Mouse (Mus musculus) lung, embryonic 16.5 days (tissue): Measurements from ENCODE around the gene Pla2g1b. TPM values are rescaled to one million over a fixed set of nuclear protein-coding genes. Genes with fewer than 3 reads are reported as not detected.

ENCODE experiments used
- ATAC-seq: fragments of 200-750 bp; cut with Nextera tagmentation; 2 replicates; pipeline ENCODE4 v1.8.0; 2017; ENCODE audit warnings: low read depth, mild to moderate bottlenecking, moderate library complexity
- H3K27ac ChIP-seq: fragments of 300-500 bp; sonication (generic); 2 replicates; pipeline ENCODE4 v1.5.1; 2014; ENCODE audit warnings: mild to moderate bottlenecking, control low read depth, low read length
- H3K27me3 ChIP-seq: fragments of 300-500 bp; sonication (generic); 2 replicates; pipeline ENCODE4 v1.6.1; 2014; ENCODE audit warnings: low read depth, low read length, mixed read lengths; ENCODE audit not compliant: control insufficient read depth, insufficient read depth
- H3K36me3 ChIP-seq: fragments of 300-500 bp; sonication (generic); 2 replicates; pipeline ENCODE4 v1.6.1; 2014; ENCODE audit warnings: low read length; ENCODE audit not compliant: control insufficient read depth, insufficient read depth
- H3K4me1 ChIP-seq: fragments of 300-500 bp; sonication (generic); replicated peaks from 2 replicates; pipeline ENCODE4 v1.6.1; 2014; ENCODE audit warnings: low read length, mixed read lengths; ENCODE audit not compliant: control insufficient read depth, insufficient read depth
- H3K4me2 ChIP-seq: fragments of 300-500 bp; sonication (generic); 2 replicates; pipeline ENCODE4 v1.6.1; 2014; ENCODE audit warnings: low read depth, low read length, control low read depth
- H3K4me3 ChIP-seq: fragments of 300-500 bp; sonication (generic); 2 replicates; pipeline ENCODE4 v1.5.1; 2014; ENCODE audit warnings: mild to moderate bottlenecking, low read length, control low read depth
- H3K9ac ChIP-seq: fragments of 300-500 bp; sonication (generic); 2 replicates; pipeline ENCODE4 v1.6.1; 2014; ENCODE audit warnings: low read length, control low read depth
- H3K9me3 ChIP-seq: fragments of 300-500 bp; sonication (generic); 2 replicates; pipeline ENCODE4 v1.6.1; 2016; ENCODE audit warnings: low read length; ENCODE audit not compliant: control insufficient read depth
- WGBS: fragments of 180-500 bp; shearing (Covaris S2); extraction: QIAGEN DNeasy Blood & Tissue Kit; methylation state at CpG from one replicate; pipeline ENCODE4 v1.1.7; 2014; 5-methylcytosine and 5-hydroxymethylcytosine counted together
- polyA plus RNA-seq: library from polyadenylated mRNA; unstranded; fragments of >200 nt; fragmentation: Nextera tagmentation; extraction: Ambion mirVana; gene quantifications from 2 replicates; pipeline ENCODE4 v1.2.1, GENCODE M21; 2015

Gene Pla2g1b
- polyA plus RNA-seq, 1 experiment from 2014 or later = 9.8 TPM

GRCm38 (mm10) chr5:115434280-115434852, 31.7 kb upstream of the Pla2g1b start:
- H3K4me2 ChIP-seq = no peak overlapping the region
- no peaks in the 10 kb centered on the region for H3K27me3 ChIP-seq
- 62% methylated on average over 11 of the region's 11 CpGs for WGBS
- H3K9ac ChIP-seq = no peak overlapping the region
- H3K4me1 ChIP-seq = peaks cover 26% of the 10 kb centered on the region
- no peaks in the 10 kb centered on the region for H3K9me3 ChIP-seq
- H3K27ac ChIP-seq = no peak overlapping the region
- H3K36me3 ChIP-seq = 0 out of 2 replicates have a peak, but pooled peaks cover 2% of the 10 kb centered on the region
- ATAC-seq = no peak
- H3K4me3 ChIP-seq = no peak overlapping the region

GRCm38 (mm10) chr5:115434853-115435754, 31.0 kb upstream of the Pla2g1b start:
- Histone ChIP-seq H3K4me3 (no peak overlapping the region), H3K36me3 (0 out of 2 replicates have a peak, but pooled peaks cover 2% of the 10 kb centered on the region), H3K4me1 (peaks cover 26% of the 10 kb centered on the region), H3K27me3 (no peaks in the 10 kb centered on the region), H3K4me2 (no peak overlapping the region), H3K27ac (no peak overlapping the region), H3K9me3 (no peaks in the 10 kb centered on the region), H3K9ac (no peak overlapping the region)
- 58% methylated on average over 15 of the region's 15 CpGs for WGBS
- ATAC-seq = no peak

- peaks cover 24% of the 10 kb centered on the region for H3K4me1 ChIP-seq
- ATAC-seq = no peak
- peak overlapping the region; percentile 78 for H3K27ac ChIP-seq
- H3K27me3 ChIP-seq = no peaks in the 10 kb centered on the region
- peak overlapping the region; percentile 52 for H3K4me3 ChIP-seq
- peak overlapping the region; percentile 83 for H3K4me2 ChIP-seq
- WGBS = 32% methylated on average over 8 of the region's 8 CpGs
- H3K36me3 ChIP-seq = 0 out of 2 replicates have a peak, but pooled peaks cover 2% of the 10 kb centered on the region
- H3K9ac ChIP-seq = peak overlapping the region; percentile 80
- no peaks in the 10 kb centered on the region for H3K9me3 ChIP-seq
These were observed 30.2 kb upstream of the Pla2g1b start for GRCm38 (mm10) chr5:115435755-115436379.

GRCm38 (mm10) chr5:115436421-115437124, 29.5 kb upstream of the Pla2g1b start:
- Histone ChIP-seq H3K36me3 (0 out of 2 replicates have a peak, but pooled peaks cover 2% of the 10 kb centered on the region), H3K27me3 (no peaks in the 10 kb centered on the region), H3K9me3 (no peaks in the 10 kb centered on the region), H3K4me2 (peak overlapping the region; percentile 83), H3K4me3 (peak overlapping the region; percentile 52), H3K4me1 (peaks cover 18% of the 10 kb centered on the region), H3K27ac (peak overlapping the region; percentile 78), H3K9ac (peak overlapping the region; percentile 80)
- under 1% methylated on average over 42 of the region's 43 CpGs for WGBS
- peak; percentile 87 for ATAC-seq

- 0 out of 2 replicates have a peak, but pooled peaks cover 2% of the 10 kb centered on the region for H3K36me3 ChIP-seq
- peaks cover 16% of the 10 kb centered on the region for H3K4me1 ChIP-seq
- H3K9ac ChIP-seq = peak overlapping the region; percentile 80
- 70% methylated on average over 7 of the region's 7 CpGs for WGBS
- H3K9me3 ChIP-seq = no peaks in the 10 kb centered on the region
- no peak overlapping the region for H3K27ac ChIP-seq
- no peaks in the 10 kb centered on the region for H3K27me3 ChIP-seq
- no peak for ATAC-seq
- H3K4me2 ChIP-seq = no peak overlapping the region
- no peak overlapping the region for H3K4me3 ChIP-seq
These were observed 28.7 kb upstream of the Pla2g1b start for GRCm38 (mm10) chr5:115437242-115437944.

DNA sequence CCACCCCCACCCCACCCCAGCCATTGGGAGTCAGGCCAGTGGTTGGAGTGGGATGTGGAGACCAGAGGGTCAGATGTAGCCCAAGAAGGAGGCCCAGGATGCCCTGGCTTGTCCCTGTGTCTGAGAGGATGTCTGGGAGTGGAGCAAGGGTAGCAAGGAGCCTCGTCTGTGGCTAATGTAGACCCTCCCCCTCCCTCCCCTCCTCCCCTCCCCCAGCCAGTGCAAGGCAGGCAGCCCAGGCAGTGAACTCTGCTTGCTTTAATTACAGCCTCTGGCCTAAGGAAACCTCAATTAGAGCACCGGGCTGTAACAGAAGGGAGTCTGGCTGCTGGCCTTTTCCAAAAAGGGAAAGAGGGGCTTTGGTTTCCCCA, 28.1 kb upstream of the Pla2g1b start:
- Histone ChIP-seq H3K4me2 (no peak overlapping the region), H3K36me3 (no peaks in the 10 kb centered on the region; the same call in 1 of the 2 replicates), H3K27ac (no peak overlapping the region), H3K9ac (no peak overlapping the region), H3K27me3 (no peaks in the 10 kb centered on the region), H3K9me3 (no peaks in the 10 kb centered on the region), H3K4me1 (peaks cover 16% of the 10 kb centered on the region), H3K4me3 (no peak overlapping the region)
- ATAC-seq = no peak
- WGBS = 49% methylated on average over 2 of the region's 2 CpGs

- 50% methylated on average over 7 of the region's 7 CpGs for WGBS
- Histone ChIP-seq H3K27me3 (no peaks in the 10 kb centered on the region), H3K4me2 (no peak overlapping the region), H3K9ac (no peak overlapping the region), H3K4me1 (peaks cover 16% of the 10 kb centered on the region), H3K36me3 (peaks cover 2% of the 10 kb centered on the region), H3K9me3 (no peaks in the 10 kb centered on the region), H3K4me3 (no peak overlapping the region), H3K27ac (no peak overlapping the region)
- ATAC-seq = no peak
These were observed 27.4 kb upstream of the Pla2g1b start for GRCm38 (mm10) chr5:115438667-115439066.

DNA sequence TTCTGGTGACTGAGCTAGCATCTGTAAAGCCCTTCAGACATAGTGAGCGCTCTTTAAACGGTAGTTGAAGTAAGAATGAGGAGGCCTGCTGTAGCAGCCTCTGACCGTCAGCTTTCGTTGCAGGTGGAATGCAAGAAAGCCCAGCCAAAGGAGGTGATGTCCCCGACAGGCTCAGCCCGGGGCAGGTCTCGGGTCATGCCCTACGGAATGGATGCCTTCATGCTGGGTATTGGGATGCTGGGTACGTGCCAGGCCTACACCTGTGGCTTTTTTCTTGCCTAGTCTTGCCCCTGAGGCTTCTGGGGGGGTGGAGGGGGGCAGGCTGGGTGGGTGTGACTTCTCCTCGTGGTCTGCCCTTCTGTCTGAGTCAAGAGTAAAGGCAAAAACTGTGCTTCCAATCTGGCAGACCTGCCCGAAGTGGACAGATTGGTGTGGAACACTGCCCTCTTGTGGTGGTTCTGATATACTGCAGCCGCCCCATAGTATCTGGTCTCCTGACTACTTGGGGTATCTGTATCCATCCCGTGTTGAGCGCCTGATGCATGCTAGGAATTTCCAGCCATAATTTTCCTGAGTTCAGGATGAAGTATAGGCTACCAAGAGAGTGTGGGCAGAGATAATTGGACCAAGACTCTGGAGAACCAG, 24.7 kb upstream of the Pla2g1b start:
- H3K4me1 ChIP-seq = peaks cover 7% of the 10 kb centered on the region
- H3K9me3 ChIP-seq = no peaks in the 10 kb centered on the region
- peak; percentile 41 for ATAC-seq
- H3K27ac ChIP-seq = no peak overlapping the region
- 42% methylated on average over 14 of the region's 14 CpGs for WGBS
- H3K4me3 ChIP-seq = no peak overlapping the region
- H3K36me3 ChIP-seq = peaks cover 5% of the 10 kb centered on the region
- H3K4me2 ChIP-seq = no peak overlapping the region
- no peaks in the 10 kb centered on the region for H3K27me3 ChIP-seq
- H3K9ac ChIP-seq = no peak overlapping the region
